Mouse (Mus musculus): ENCODE results near the gene Tdrd1.

- no peak for TF ChIP-seq HCFC1 (IDR thresholded peaks at IDR 0.05; ENCODE audit: borderline replicate concordance, insufficient read depth, low read length)
- no peak for TF ChIP-seq ZNF384 (IDR thresholded peaks at IDR 0.05; ENCODE audit: low read depth, low read length)
- no peak for TF ChIP-seq CHD2 (IDR thresholded peaks at IDR 0.05; ENCODE audit: low read depth, low read length)
- no peak for TF ChIP-seq ZC3H11A (IDR thresholded peaks at IDR 0.05; ENCODE audit: borderline replicate concordance, low read depth, low read length)
- no peak for TF ChIP-seq MAFK (IDR thresholded peaks at IDR 0.05; ENCODE audit: insufficient read depth, low read depth, low read length)
Measured at GRCm38 (mm10) chr19:56874601-56875315, 48.7 kb downstream of the Tdrd1 start.
